Mouse (Mus musculus): Measurements from ENCODE around the gene Pmepa1. TPM values are rescaled to one million over a fixed set of nuclear protein-coding genes. Genes with fewer than 3 reads are reported as not detected.

The Pmepa1 gene
- total RNA-seq, 2 experiments from 2014 or later = 43.3 to 56.9 TPM

DNA sequence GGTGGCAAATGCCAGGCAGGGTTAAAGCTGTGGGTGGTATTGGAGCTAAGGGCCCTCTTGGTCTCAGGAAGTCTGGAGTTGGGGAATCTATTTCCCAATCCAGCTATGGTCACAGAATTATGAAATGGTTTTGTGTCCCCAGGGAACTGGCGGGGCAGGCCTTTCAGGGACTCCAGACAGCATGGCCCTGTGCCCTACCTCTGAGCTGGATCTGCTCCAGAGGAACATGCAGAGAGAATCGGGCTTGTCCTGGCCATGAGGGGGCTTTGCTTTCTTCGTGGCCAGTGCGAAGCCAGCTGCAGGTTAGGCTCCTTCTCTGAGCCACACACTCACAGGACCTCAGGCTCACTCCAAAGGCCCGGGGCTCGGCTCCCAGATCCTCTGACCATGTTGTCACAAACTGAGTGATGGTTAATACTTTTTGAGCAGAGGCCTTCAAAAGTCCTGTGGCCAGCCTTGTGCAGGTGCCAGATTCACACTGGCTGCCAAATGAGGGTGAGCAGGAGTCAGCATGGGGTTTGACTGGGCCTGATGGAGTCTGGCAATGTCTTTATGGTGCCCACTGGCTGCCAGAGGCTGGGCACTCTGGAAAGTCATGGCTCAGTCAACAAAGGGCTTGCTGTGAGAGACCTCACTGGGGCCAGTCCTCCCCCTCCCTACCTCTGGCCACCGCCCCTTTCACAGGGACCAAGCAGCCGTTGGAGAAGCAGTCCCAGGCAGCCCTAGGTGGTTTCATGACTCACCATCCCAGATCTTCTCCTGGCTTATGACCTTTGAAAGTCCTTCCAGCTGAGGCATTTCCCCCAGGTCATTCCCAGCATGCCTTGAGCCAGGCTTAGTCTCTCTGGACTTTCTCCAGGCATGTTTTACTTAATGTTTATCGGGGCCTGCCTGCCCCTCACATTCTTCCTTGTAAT is 4.9 kb upstream of the Pmepa1 start:
- no peak for DNase-seq (ENCODE audit: low spot score in 2 of 2)
- intact Hi-C loops (cut with DNase I) = no loop called here

DNA sequence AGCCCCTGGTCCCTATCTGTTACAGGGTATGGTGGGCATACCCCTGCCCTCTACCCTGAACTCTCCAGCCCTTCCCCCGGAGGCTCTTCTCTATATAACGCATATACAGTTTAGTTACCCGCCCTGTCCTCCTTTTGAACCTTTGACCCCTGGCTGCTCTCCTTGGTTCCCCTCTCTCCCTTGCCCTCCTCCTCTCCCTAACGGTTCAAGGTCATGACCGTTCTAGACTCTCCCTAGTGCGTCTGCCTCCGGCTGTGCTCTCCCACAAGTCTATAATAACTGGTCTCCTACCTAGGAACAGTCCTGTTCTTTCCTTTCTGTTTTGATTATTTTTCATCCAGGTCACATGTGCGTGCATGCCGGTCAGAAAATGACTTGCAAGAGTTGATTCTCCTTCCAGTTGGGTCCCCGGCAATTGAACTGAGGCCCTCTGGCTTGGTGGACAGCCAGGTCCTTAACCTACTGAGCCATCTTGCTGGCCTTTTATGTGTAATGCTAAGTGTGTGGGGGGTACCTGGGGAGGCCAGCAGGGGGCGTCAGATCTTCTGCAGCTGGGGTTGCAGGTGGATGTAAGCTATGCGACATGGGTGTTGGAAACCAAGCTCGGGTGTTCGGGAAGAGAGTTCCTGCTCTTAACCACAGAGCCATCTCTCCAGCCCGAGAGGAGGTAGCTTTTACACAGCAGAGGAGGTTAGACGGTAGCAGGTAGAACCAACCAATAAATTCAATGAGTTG is 2.7 kb upstream of the Pmepa1 start:
- no peak for DNase-seq (ENCODE audit: low spot score in 2 of 2)
- intact Hi-C loops (cut with DNase I) = loop anchor here (5.0 kb wide), 1 partner anchor 58 kb away; no protein-coding TSS in a partner anchor

DNA sequence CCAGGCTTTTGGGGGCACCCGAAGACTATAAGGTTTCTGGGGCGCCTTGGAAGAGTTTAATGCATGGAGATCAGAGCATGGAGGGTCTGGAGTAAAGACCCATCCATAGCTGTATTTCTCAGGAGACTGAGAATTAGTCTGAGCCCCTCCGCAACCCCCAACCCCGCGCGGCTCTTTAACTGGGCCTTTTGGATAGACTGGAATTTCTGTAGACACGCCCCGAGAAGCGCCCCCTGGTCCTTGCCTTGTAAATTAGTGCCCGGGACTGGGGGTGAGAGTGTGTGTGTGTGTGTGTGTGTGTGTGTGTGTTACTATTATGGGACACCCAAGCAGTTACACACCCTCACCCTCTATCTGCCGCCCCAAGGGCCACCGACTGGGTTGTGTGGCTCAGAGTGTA is 526 bp upstream of the Pmepa1 start:
- no peak for DNase-seq (ENCODE audit: low spot score in 2 of 2)
- intact Hi-C loops (cut with DNase I) = loop anchor here (5.0 kb wide), 1 partner anchor 60 kb away; no protein-coding TSS in a partner anchor

DNA sequence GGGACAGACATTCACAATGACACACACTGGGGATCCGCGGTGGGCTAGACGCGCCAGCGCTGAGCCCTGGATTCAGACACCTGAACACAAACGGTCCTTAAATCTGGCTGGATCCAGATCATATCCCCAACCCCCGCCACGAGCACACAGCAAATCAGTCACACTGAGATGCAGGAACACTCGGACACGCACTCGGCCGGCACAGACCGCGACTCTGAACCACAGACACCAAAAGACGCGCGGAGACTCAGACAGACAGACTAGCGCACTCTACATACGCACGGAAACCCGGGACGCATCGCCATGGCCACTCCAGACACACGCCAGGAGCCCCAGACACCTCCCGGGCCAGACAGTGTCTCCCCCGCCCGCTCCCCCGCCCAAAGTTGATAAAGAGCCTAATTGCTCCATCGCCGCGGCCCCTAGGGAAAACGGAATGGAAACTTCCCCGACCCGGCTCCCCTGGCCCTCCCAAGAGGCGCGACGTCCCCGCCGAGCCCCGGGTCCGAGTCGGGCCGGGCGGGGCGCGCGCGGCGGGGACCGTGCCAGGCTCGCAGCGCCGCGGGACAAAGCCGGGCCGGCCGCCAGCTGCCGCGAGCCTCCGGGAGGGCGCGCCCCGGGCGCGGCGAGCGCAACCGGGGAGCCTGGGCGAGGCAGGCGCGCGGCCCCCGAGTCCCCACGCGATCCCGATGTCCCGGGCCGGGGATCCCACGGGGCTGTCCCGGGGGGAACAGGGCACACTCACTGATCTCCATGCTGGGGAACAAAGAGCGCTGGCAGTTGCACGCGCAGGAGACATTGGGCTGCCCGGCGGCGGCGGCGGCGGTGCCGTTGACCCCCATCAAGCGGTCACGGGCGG is 761 bp downstream of the Pmepa1 start:
- intact Hi-C loops (cut with DNase I) = loop anchor here (5.0 kb wide), 1 partner anchor 62 kb away; no protein-coding TSS in a partner anchor
- peak in 1 of 2 experiments; percentile 49 for DNase-seq (ENCODE audit: low spot score in 2 of 2)

- DNase-seq (ENCODE audit: low spot score in 2 of 2) = no peak
- intact Hi-C loops (cut with DNase I) = loop anchor here (5.0 kb wide), 2 partner anchors 42 to 63 kb away; no protein-coding TSS in a partner anchor
These were observed 1.6 kb downstream of the Pmepa1 start for GRCm38 (mm10) chr2:173274428-173275342.

DNA sequence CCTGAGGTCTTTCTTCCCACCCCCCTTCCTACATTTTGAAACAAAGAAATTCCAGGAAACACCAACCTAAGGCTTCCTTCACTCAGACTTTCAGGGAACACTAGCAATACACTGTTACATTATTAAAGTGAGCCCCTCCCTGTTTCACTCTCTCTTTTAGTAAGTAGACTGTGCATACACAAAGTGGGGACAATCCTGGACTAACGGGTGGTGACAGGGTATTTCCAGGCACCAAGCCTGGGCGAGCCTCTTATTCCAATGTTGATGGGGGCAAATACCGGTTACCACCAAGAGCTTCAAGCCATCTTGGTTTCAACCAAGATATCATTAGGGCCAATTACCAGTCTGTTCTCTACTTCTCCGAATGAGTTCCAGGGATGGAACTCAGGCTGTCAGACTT is 2.4 kb downstream of the Pmepa1 start:
- intact Hi-C loops (cut with DNase I) = loop anchor here (5.0 kb wide), 1 partner anchor 42 kb away; no protein-coding TSS in a partner anchor
- no peak for DNase-seq (ENCODE audit: low spot score in 2 of 2)

DNA sequence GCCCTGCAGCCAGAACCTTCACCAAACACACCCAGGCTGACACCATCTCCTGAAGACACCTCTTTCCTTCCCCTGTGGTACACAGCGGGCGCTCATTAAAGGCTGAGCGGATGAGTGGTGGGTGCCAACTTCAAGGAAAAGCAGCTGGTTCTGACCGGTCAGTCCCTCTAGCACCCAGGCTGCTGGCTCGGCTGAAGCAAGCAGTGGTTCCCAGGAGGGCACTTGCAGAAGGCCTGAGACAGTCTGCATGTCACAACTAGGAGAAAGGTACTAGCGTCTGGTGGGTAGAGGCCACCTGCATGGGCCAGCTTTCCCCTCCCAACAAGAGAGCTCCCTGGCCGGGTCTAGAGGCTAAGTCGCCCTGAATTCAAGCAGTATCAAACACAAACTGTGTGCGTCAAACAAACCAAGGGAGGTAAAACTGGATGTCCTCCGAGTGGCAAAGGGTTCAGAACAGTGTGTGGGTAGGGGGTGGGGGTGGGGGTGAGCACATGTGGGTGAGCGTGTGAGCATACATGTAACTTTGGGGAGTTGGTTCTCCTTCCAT is 3.9 kb downstream of the Pmepa1 start:
- no peak for DNase-seq (ENCODE audit: low spot score in 2 of 2)
- intact Hi-C loops (cut with DNase I) = loop anchor here (5.0 kb wide), 1 partner anchor 40 kb away; no protein-coding TSS in a partner anchor

DNA sequence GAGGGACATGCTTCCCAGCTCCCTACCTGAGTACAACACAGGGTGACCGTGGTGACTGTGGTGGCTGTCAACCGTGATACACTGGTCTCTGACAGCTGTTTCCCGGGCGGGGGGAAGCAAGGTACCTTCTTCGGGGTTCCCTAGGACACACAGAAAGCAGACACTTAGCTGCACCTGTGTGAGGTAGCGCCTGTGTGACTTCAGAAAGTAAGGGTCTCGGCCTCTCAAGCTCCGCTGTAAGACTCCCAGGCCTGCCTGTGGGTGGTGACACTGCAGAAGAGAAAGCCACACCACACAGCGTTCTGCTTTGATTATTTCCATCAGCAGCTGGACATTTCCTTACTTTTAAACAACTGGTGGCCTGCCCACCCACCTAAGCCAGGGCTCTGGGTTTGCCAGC is 4.8 kb downstream of the Pmepa1 start:
- DNase-seq (ENCODE audit: low spot score in 2 of 2) = no peak
- intact Hi-C loops (cut with DNase I) = loop anchor here (5.0 kb wide), 1 partner anchor 39 kb away; no protein-coding TSS in a partner anchor

DNA sequence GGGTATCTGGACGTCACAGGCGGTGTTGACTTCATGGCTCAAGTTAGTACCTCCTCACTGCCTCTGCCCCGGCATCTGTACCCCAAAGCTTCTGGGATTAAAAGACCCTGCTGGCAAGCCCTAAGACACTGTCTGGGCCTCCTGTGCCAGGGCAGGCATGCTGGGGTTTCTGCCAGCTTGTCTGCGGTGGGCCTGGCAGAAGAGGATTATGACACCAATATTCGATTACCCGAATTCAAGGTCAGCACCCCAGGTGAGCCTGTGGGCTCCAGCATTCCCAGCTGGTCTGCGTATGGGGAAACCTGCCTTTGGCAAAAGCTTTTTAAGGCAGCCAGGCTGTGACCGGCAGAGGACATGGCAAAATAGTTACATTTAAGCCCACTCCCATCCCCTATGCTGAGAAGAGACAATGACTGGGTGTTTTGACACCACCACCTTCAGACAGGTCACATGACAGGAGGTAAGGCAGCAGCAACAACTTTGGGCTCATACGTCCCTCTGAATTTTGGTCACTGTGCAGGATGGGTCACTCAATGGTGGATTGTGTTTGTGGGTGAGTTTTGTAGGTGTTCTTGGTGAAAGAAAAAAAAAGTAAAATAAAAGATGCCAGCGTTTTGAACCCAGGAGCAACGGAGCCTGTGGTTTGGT is 5.6 kb downstream of the Pmepa1 start:
- intact Hi-C loops (cut with DNase I) = loop anchor here (5.0 kb wide), 1 partner anchor 38 kb away; no protein-coding TSS in a partner anchor
- no peak for DNase-seq (ENCODE audit: low spot score in 2 of 2)

GRCm38 (mm10) chr2:173270196-173270595 is 6.1 kb downstream of the Pmepa1 start:
- DNase-seq (ENCODE audit: low spot score in 2 of 2) = no peak
- intact Hi-C loops (cut with DNase I) = loop anchor here (5.0 kb wide), 1 partner anchor 38 kb away; no protein-coding TSS in a partner anchor

DNA sequence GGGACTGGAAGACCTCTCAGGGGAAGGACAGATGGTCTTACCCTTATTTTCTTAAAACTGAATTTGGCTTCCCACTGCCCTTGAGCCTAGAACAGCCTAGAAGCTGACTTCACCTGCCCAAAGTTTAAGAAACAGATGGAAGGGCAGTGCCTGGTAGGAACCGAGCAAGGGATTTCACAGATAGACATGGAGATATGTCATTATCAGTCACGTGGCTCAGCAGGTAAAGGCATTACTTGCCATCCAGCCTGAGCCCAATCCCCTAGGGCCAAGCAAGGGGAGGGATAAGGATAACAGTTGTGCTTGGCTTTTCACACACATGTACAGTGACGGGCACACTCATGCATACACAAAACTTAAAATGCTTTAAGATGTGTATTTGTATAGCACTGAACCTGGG is 8.8 kb downstream of the Pmepa1 start:
- intact Hi-C loops (cut with DNase I) = no loop called here
- no peak for DNase-seq (ENCODE audit: low spot score in 2 of 2)

DNA sequence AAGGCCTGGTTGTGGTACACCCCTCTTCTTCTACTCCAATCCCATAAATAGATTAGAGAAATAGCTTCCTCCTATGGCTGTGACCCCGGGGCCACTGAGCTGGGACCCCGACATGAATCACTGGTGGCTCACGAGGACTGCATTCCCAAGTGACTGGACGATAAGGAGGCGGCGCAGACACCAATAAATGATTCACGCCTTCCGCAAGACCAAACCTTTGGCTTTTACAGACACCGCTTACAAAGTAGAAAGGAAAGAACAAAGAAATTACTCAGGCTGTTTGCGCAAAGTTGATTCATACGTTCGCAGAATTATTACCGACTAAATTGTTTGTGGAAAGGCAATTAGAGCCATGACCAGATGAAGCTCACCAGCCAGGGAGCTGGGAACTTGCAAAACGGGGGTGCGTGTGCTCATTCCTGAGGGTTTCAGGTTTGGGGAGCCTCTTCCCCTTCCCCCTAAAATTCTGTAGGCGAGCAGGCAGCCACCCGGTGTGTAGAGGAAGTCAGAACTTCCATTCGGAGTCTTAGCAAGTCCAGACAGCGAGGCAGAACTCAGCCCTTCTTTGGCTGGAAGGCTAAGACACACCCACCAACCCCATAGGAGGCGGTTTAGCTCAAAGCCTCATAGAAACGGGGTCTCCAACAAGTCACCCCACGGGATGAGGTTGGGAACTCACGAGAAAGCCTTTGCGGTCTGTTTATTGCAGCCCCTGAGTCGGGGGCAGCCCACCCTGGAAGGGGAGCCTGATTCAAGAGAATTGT is 9.8 kb downstream of the Pmepa1 start:
- no peak for DNase-seq (ENCODE audit: low spot score in 2 of 2)
- intact Hi-C loops (cut with DNase I) = no loop called here

DNA sequence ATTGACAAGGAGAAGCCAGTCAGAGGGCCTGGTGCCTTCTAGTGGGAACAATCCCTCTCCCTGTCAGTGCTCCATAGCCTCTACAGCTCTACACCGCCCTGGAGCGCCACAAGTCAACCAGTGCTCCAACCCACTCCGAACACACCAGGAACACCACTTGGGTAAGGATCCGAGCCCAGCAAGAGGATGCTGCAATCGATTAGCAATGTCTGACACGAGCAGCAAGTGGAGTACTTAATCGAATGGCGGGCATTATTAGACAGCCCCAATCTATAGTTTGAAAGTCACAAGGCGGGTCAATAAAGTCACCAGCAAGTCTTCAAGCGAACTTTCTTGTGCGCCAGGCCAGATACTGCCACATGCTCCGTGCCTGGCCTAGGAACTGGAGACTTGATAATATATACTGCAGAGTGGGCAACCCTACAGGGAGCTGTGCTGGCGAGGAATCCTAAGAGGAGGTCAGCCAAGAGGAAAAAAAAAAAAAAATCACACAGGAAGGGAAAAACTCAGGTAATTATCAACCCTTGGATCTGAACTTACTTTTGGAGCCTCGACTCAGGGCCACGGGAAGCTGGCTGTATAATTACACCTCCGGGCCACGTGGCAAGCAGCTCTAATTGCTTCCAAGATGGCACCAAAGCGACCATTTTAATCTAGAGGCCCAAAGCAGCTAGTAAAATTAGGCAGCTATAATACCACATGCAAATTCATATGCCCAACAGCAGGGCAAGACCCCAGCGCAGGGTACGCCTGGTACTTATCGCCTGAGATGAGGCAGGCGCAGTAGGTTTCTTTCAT is 10.7 kb downstream of the Pmepa1 start:
- no peak for DNase-seq (ENCODE audit: low spot score in 2 of 2)
- intact Hi-C loops (cut with DNase I) = no loop called here

DNA sequence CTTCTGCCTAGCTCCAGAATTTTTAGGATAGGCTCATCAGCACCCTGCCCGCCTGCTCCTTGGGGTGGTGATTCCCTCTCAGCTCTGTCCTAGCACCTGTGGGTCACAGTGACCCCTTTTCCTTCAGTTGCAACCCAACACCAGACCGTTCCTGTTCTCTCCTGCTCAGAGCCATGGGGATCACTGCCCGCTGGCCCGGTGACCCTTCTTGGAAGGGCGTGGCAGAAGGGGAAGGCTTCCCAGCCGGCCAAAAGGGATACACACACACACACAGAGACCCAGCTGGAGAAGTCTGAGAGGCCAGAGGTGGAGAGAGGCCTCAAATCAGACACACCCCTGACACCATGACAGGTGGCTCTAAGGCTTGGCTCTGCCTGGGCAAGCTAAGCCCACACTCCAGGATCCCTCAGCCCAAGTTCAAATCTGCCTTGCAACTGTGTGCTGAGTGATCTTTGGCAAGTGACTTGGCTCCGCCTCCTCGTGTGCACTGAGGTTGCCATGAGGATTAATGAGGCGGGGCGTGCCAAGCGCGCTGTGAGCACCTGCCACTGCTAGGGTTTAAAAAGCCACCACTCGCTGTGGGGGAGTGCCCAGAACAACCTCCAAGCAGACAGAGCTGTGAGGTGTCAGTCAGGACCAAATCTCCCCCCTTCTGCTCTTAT is 11.7 kb downstream of the Pmepa1 start:
- DNase-seq (ENCODE audit: low spot score in 2 of 2) = peak; percentile 43 to 58
- intact Hi-C loops (cut with DNase I) = no loop called here

GRCm38 (mm10) chr2:173263636-173264330 is 12.6 kb downstream of the Pmepa1 start:
- no peak for DNase-seq (ENCODE audit: low spot score in 2 of 2)
- intact Hi-C loops (cut with DNase I) = no loop called here

Data from left cerebral cortex, postnatal 14 days (tissue).